Mouse (Mus musculus) 3T3-L1 (cell line): ENCODE data around the gene Atp1a4.

Experiments
- DNase-seq: peaks from one replicate; pipeline ENCODE4 v3.0.0-alpha.2; 2015; ENCODE audit warnings: low read depth, low spot score

Atp1a4 gene

GRCm38 (mm10) chr1:172197851-172198250, 60.4 kb downstream of the Atp1a4 start:
- no peak for DNase-seq

- no peak for DNase-seq
Observed at GRCm38 (mm10) chr1:172197146-172197545, 61.1 kb downstream of the Atp1a4 start.

GRCm38 (mm10) chr1:172194435-172194834, 63.8 kb downstream of the Atp1a4 start:
- no peak for DNase-seq

- DNase-seq, result no peak
Observed at GRCm38 (mm10) chr1:172192217-172192616, 66.0 kb downstream of the Atp1a4 start.

- no peak for DNase-seq
Observed at GRCm38 (mm10) chr1:172191578-172191977, 66.6 kb downstream of the Atp1a4 start.

- peak; percentile 44 for DNase-seq
Observed at GRCm38 (mm10) chr1:172188891-172189290, 69.3 kb downstream of the Atp1a4 start.

- DNase-seq, result peak; percentile 57
Observed at GRCm38 (mm10) chr1:172186401-172187289, 71.6 kb downstream of the Atp1a4 start.

GRCm38 (mm10) chr1:172183915-172184314, 74.3 kb downstream of the Atp1a4 start:
- no peak for DNase-seq

GRCm38 (mm10) chr1:172183056-172183455, 75.2 kb downstream of the Atp1a4 start:
- no peak for DNase-seq

- no peak for DNase-seq
Observed at GRCm38 (mm10) chr1:172181777-172182176, 76.4 kb downstream of the Atp1a4 start.

GRCm38 (mm10) chr1:172180881-172181280, 77.3 kb downstream of the Atp1a4 start:
- DNase-seq, result no peak

- no peak for DNase-seq
Observed at GRCm38 (mm10) chr1:172179102-172179501, 79.1 kb downstream of the Atp1a4 start.

- no peak for DNase-seq
Observed at GRCm38 (mm10) chr1:172177791-172178190, 80.4 kb downstream of the Atp1a4 start.
